Mouse (Mus musculus): ENCODE results near the gene Mrpl1. TPM values are rescaled to one million over a fixed set of nuclear protein-coding genes. Genes with fewer than 3 reads are reported as not detected.

Mrpl1 gene
- polyA plus RNA-seq, 1 experiment from 2014 or later, result 19.4 TPM

DNA sequence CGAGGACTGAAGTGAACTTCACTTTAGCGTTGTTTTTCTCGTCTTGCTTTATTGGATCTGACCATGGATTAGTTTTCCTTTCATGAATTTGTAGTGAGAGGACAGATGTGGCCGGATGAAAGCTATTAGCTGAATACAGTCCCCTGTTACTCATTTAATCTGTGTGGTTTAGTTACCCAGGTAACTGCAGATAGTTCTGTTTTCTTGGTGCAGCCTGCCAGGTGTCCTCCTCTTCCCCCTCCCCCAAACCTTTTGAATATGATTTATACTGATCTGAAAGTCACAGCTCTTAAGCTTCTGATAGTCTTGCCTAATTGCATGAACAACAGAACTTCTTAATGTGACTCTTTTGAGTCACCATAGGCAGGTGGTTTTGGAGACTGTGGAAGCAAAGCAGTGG lies 10.2 kb downstream of the Mrpl1 start:
- no peaks in the 10 kb centered on the region for H3K9me3 ChIP-seq
- 91% methylated on average over 4 of the region's 4 CpGs for WGBS
- no peak for DNase-seq (ENCODE audit: low spot score)
- H3K36me3 ChIP-seq, result peaks cover 16% of the 10 kb centered on the region
- H3K4me1 ChIP-seq (replicated peaks), result no peaks in the 10 kb centered on the region
- H3K27me3 ChIP-seq (ENCODE audit: insufficient read depth, poor library complexity, severe bottlenecking), result no peaks in the 10 kb centered on the region
- H3K27ac ChIP-seq, result no peak overlapping the region
- H3K4me3 ChIP-seq, result no peak overlapping the region

DNA sequence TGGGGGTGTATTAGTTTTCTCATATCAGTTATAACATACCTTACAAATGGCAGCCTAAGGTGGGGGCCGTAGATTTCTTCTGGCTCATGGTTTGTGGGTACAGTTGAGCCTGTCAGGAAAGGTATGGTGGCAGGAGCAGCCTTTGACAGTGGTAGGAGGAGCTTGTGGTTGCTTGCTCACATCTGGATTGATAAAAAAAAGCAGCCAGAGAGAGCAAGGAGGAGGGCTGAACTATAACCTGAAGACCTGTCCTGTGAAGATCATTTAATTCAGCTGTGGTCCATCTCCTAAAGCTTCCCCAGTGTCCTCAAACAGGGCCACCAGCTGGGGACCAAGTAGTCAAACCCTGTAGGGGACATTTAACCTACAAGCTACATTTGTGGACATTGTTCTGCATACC lies 12.0 kb downstream of the Mrpl1 start:
- H3K36me3 ChIP-seq, result peaks cover 19% of the 10 kb centered on the region
- WGBS, result 94% methylated on average over 1 of the region's 1 CpGs
- no peaks in the 10 kb centered on the region for H3K9me3 ChIP-seq
- no peaks in the 10 kb centered on the region for H3K4me1 ChIP-seq (replicated peaks)
- H3K27ac ChIP-seq, result no peak overlapping the region
- H3K27me3 ChIP-seq (ENCODE audit: insufficient read depth, poor library complexity, severe bottlenecking), result no peaks in the 10 kb centered on the region
- H3K4me3 ChIP-seq, result no peak overlapping the region
- no peak for DNase-seq (ENCODE audit: low spot score)

GRCm38 (mm10) chr5:96221812-96222585 lies 12.7 kb downstream of the Mrpl1 start:
- no peaks in the 10 kb centered on the region for H3K4me1 ChIP-seq (replicated peaks)
- no peak overlapping the region for H3K27ac ChIP-seq
- H3K27me3 ChIP-seq (ENCODE audit: insufficient read depth, poor library complexity, severe bottlenecking), result no peaks in the 10 kb centered on the region
- 74% methylated on average over 5 of the region's 5 CpGs for WGBS
- H3K9me3 ChIP-seq, result no peaks in the 10 kb centered on the region
- H3K36me3 ChIP-seq, result peaks cover 26% of the 10 kb centered on the region
- DNase-seq (ENCODE audit: low spot score), result no peak
- H3K4me3 ChIP-seq, result no peak overlapping the region

DNA sequence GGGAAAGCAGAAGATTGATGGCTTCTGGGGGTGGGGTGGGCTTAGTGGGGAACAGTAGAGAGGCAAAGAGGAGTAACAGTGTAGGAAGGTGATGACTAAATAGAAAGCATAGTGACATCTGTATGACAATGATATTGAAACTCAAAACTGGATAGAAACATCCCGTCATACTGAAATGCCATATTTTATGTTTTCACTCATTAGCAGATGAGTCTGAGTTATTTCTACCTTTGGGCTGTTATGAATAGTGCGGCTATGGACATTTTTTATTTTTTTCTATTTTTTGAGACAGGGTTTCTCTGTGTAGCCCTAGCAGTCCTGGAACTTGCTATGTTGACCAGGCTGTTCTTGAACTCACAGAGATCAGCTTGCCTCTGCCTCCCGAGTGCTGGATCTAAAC lies 13.7 kb downstream of the Mrpl1 start:
- 98% methylated on average over 3 of the region's 3 CpGs for WGBS
- no peak overlapping the region for H3K27ac ChIP-seq
- peaks cover 32% of the 10 kb centered on the region for H3K36me3 ChIP-seq
- H3K27me3 ChIP-seq (ENCODE audit: insufficient read depth, poor library complexity, severe bottlenecking), result no peaks in the 10 kb centered on the region
- no peaks in the 10 kb centered on the region for H3K4me1 ChIP-seq (replicated peaks)
- H3K9me3 ChIP-seq, result no peaks in the 10 kb centered on the region
- no peak for DNase-seq (ENCODE audit: low spot score)
- H3K4me3 ChIP-seq, result no peak overlapping the region

DNA sequence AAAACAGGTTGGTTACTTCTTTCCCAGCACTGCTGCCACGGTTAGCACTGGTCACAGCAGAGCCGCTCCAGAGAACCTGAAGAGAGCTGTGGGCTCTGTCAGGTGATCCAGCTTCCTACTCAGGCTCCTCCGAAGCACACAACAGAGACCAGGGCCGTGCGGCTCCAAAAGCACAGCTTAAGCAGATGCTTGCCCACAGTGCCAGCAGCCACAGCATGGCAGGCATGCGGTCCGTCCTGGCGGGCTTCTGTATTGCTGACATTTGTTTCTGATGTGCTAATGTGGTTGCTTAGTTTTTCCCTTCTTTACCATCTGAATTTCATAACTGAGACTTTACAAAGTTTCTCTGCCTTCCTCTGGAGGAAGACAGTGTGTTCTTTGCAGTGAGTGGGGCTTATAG lies 17.2 kb downstream of the Mrpl1 start:
- Histone ChIP-seq H3K9me3 (no peaks in the 10 kb centered on the region), H3K27me3 (ENCODE audit: insufficient read depth, poor library complexity, severe bottlenecking) (no peaks in the 10 kb centered on the region), H3K27ac (no peak overlapping the region), H3K4me3 (no peak overlapping the region), H3K4me1 (replicated peaks) (no peaks in the 10 kb centered on the region), H3K36me3 (peaks cover 57% of the 10 kb centered on the region)
- WGBS, result 94% methylated on average over 8 of the region's 8 CpGs
- no peak for DNase-seq (ENCODE audit: low spot score)

- Histone ChIP-seq H3K36me3 (peaks cover 74% of the 10 kb centered on the region), H3K9me3 (no peaks in the 10 kb centered on the region), H3K27me3 (ENCODE audit: insufficient read depth, poor library complexity, severe bottlenecking) (no peaks in the 10 kb centered on the region), H3K27ac (no peak overlapping the region), H3K4me3 (no peak overlapping the region), H3K4me1 (replicated peaks) (no peaks in the 10 kb centered on the region)
- WGBS, result 94% methylated on average over 2 of the region's 2 CpGs
- DNase-seq (ENCODE audit: low spot score), result no peak
Observed at GRCm38 (mm10) chr5:96228967-96229366, 19.7 kb downstream of the Mrpl1 start.

DNA sequence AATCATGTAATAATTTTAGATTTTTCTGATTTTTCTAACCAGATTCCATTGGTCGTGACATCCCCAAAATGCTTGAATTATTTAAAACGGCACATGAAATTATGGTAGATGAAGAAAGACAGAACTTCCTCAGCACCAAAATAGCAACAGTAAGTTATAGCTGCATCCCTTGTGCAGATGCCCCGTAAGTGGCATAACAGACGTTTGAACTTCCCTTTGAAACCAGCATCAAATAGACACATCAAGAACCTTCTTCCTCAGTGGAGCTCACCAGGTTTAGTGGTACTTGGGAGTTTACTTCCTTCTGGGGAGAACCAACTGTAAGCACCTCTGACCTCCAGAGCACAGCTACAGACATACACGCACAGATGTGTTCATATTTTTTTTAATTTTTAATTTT lies 29.5 kb downstream of the Mrpl1 start:
- H3K36me3 ChIP-seq, result peaks cover 41% of the 10 kb centered on the region
- DNase-seq (ENCODE audit: low spot score), result no peak
- no peaks in the 10 kb centered on the region for H3K4me1 ChIP-seq (replicated peaks)
- no peaks in the 10 kb centered on the region for H3K27me3 ChIP-seq (ENCODE audit: insufficient read depth, poor library complexity, severe bottlenecking)
- H3K27ac ChIP-seq, result no peak overlapping the region
- H3K9me3 ChIP-seq, result no peaks in the 10 kb centered on the region
- H3K4me3 ChIP-seq, result no peak overlapping the region
- 95% methylated on average over 5 of the region's 5 CpGs for WGBS

- DNase-seq (ENCODE audit: low spot score), result no peak
- Histone ChIP-seq H3K4me1 (replicated peaks) (no peaks in the 10 kb centered on the region), H3K27ac (no peak overlapping the region), H3K4me3 (no peak overlapping the region), H3K36me3 (peaks cover 38% of the 10 kb centered on the region), H3K27me3 (ENCODE audit: insufficient read depth, poor library complexity, severe bottlenecking) (no peaks in the 10 kb centered on the region), H3K9me3 (no peaks in the 10 kb centered on the region)
- 84% methylated on average over 1 of the region's 1 CpGs for WGBS
Observed at GRCm38 (mm10) chr5:96240856-96241255, 31.6 kb downstream of the Mrpl1 start.

- WGBS, result 92% methylated on average over 1 of the region's 1 CpGs
- no peak overlapping the region for H3K4me3 ChIP-seq
- H3K27ac ChIP-seq, result no peak overlapping the region
Observed at GRCm38 (mm10) chr5:96244511-96244910, 35.2 kb downstream of the Mrpl1 start.

GRCm38 (mm10) chr5:96253995-96254394 lies 44.7 kb downstream of the Mrpl1 start:
- no peak for DNase-seq (ENCODE audit: low spot score)
- 68% methylated on average over 2 of the region's 2 CpGs for WGBS
- H3K27me3 ChIP-seq (ENCODE audit: insufficient read depth, poor library complexity, severe bottlenecking), result no peaks in the 10 kb centered on the region
- no peak overlapping the region for H3K4me3 ChIP-seq
- no peaks in the 10 kb centered on the region for H3K9me3 ChIP-seq
- H3K27ac ChIP-seq, result no peak overlapping the region
- peaks cover 11% of the 10 kb centered on the region; the same call in 1 of the 2 replicates for H3K36me3 ChIP-seq
- H3K4me1 ChIP-seq (replicated peaks), result no peaks in the 10 kb centered on the region

More at GRCm38 (mm10) chr5:96244511-96244910, 35.2 kb downstream of the Mrpl1 start:
- Histone ChIP-seq H3K9me3 (no peaks in the 10 kb centered on the region), H3K36me3 (peaks cover 28% of the 10 kb centered on the region), H3K4me1 (replicated peaks) (no peaks in the 10 kb centered on the region), H3K27me3 (ENCODE audit: insufficient read depth, poor library complexity, severe bottlenecking) (no peaks in the 10 kb centered on the region)
- DNase-seq (ENCODE audit: low spot score), result no peak

DNA sequence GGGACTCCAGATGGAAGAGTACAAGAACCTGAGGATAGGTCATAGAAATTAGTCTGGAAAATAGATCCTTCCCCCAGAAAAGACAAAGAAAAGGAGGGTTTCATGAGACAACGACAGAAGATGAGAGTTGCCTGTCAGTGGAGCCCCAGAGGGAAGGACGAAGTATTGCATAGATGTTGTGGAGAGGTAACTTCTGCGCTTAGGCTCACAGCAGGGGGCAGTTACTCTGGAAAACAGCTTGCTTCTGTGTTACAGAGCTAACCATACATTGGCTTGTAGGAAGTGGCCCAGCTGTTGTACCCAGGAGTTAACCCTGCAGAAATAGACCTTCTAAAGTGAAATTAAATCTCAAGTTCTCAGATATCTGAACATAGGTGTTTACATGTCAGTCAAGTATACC lies 45.9 kb downstream of the Mrpl1 start:
- WGBS, result 76% methylated on average over 3 of the region's 3 CpGs
- H3K4me3 ChIP-seq, result no peak overlapping the region
- H3K9me3 ChIP-seq, result no peaks in the 10 kb centered on the region
- H3K36me3 ChIP-seq, result peaks cover 8% of the 10 kb centered on the region; the same call in 1 of the 2 replicates
- no peak overlapping the region for H3K27ac ChIP-seq
- no peaks in the 10 kb centered on the region for H3K27me3 ChIP-seq (ENCODE audit: insufficient read depth, poor library complexity, severe bottlenecking)
- no peak for DNase-seq (ENCODE audit: low spot score)
- no peaks in the 10 kb centered on the region for H3K4me1 ChIP-seq (replicated peaks)

DNA sequence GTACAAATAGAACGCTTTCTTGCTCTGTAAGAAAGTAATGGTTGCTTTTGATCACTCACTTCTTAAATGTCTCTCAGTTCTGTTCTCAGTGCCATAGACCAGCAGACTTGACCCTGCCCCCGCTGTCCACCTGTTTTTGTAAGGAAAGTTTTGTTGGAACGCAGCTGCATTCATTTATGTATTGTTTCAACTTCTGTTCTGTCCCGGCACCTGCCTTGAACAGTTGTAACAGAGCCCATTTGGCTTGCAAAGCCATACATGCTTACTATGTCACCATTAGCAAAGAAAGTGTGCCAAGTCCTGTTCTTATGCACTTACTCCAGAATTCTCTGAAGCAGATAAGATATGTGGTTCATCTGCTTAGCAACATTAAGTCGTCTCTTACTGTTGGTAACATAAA lies 48.9 kb downstream of the Mrpl1 start:
- Histone ChIP-seq H3K36me3 (peaks cover 15% of the 10 kb centered on the region), H3K9me3 (no peaks in the 10 kb centered on the region), H3K4me1 (replicated peaks) (no peaks in the 10 kb centered on the region), H3K27me3 (ENCODE audit: insufficient read depth, poor library complexity, severe bottlenecking) (no peaks in the 10 kb centered on the region), H3K4me3 (no peak overlapping the region), H3K27ac (no peak overlapping the region)
- 94% methylated on average over 5 of the region's 5 CpGs for WGBS
- no peak for DNase-seq (ENCODE audit: low spot score)

GRCm38 (mm10) chr5:96267017-96267702 lies 57.9 kb downstream of the Mrpl1 start:
- no peaks in the 10 kb centered on the region for H3K4me1 ChIP-seq (replicated peaks)
- peaks cover 30% of the 10 kb centered on the region for H3K36me3 ChIP-seq
- 64% methylated on average over 3 of the region's 3 CpGs for WGBS
- H3K9me3 ChIP-seq, result no peaks in the 10 kb centered on the region
- no peaks in the 10 kb centered on the region for H3K27me3 ChIP-seq (ENCODE audit: insufficient read depth, poor library complexity, severe bottlenecking)
- no peak overlapping the region for H3K4me3 ChIP-seq
- no peak overlapping the region for H3K27ac ChIP-seq
- DNase-seq (ENCODE audit: low spot score), result peak; percentile 52

Data from hindbrain, embryonic 10.5 days (tissue).